Mouse (Mus musculus): ENCODE data around the gene Epx. TPM values are rescaled to one million over a fixed set of nuclear protein-coding genes. Genes with fewer than 3 reads are reported as not detected.
"Not testable (repeated sequence)": the region's sequence is repeated elsewhere in the genome, so short reads cannot be mapped to it uniquely, and the experiment has no call there.

The Epx gene
- total RNA-seq (2015) (2.9 and 6.0 TPM in 2 replicates), total RNA-seq (2017) (16.3 and 19.6 TPM in 2 replicates)

GRCm38 (mm10) chr11:87875436-87875835, at the start of gene Epx:
Gene Epx, minus strand, starts transcription at chr11:87875536.
- ATAC-seq (ENCODE audit: poor library complexity, severe bottlenecking), result no peak

DNA sequence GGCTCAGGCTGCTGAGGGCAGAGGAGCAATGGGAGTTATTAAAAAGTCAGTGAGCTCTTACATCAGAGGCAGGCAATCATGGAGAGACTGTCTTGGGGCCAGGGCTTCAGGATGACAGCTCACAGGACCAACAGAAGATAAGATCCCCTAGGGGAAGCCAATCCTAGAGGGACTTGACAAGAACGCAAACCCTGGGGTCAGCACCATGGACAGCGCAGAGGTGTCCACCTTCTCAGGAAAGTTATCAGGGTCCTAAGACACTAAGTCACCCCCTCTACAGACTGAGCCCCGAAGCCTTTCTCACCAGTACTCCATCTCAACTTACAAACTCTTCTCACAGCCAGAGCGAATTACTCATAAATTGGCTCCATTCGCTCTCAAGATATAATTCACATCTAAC, 45.6 kb upstream of the Epx start, which contains the start of gene Olfr464:
Olfr464 (minus strand) TSS at position 2 of the 400 bp plus-strand sequence.
- no peak for ATAC-seq (ENCODE audit: poor library complexity, severe bottlenecking)

GRCm38 (mm10) chr11:87920301-87920700, 45.0 kb upstream of the Epx start:
- no peak for ATAC-seq (ENCODE audit: poor library complexity, severe bottlenecking)

- no peak for ATAC-seq (ENCODE audit: poor library complexity, severe bottlenecking)
These were observed 40.7 kb upstream of the Epx start for GRCm38 (mm10) chr11:87916005-87916404.

- no peak for ATAC-seq (ENCODE audit: poor library complexity, severe bottlenecking)
These were observed 29.0 kb upstream of the Epx start for GRCm38 (mm10) chr11:87904331-87904730.

- ATAC-seq (ENCODE audit: poor library complexity, severe bottlenecking), result no peak
These were observed 22.0 kb upstream of the Epx start, which contains the start of gene Olfr463 for GRCm38 (mm10) chr11:87897287-87897686. Gene Olfr463, minus strand, starts transcription at chr11:87897387.

GRCm38 (mm10) chr11:87892168-87892567, 16.8 kb upstream of the Epx start, which contains the start of gene Olfr462:
Gene Olfr462, minus strand, starts transcription at chr11:87892268.
- no peak for ATAC-seq (ENCODE audit: poor library complexity, severe bottlenecking)

DNA sequence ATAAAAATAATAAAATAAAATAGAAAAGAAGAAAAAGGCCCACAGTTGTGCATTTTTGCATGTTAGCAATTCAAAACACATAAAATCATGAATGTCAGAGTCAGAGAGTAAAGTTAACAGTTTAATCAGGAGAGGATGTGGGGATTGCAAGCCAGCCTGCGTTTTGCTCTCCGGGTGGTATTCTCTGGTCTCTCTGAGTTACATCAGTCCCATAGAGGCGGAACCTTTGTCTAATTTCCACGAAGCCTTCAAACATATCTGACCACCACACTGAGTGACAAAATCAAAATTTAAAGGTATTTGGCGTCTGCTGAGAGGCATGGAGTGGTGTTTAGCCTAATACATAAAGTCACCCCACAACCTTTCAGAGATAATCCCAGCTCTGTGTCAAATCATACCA, 9.5 kb upstream of the Epx start:
- no peak for ATAC-seq (ENCODE audit: poor library complexity, severe bottlenecking)

DNA sequence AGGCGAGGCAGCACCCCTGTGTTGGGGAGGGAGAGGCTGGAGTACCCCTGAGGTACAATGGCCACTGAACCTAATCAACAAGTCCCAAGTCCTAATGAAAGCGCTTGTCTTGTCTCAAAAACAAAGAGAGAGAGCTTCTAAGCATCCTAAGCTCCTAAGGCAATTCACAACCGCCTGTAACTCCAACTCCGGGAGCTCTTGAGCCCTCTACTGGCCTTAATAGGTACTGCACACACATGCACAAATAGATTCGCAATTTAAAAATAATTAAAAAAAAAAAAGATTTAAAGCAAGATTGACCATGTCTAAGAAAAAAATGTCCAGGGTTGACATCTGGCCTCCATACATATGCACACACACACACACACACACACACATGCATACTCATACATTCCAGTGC, 8.2 kb upstream of the Epx start:
- ATAC-seq (ENCODE audit: poor library complexity, severe bottlenecking), result peak; percentile 50; the same call in 1 of the 2 replicates

DNA sequence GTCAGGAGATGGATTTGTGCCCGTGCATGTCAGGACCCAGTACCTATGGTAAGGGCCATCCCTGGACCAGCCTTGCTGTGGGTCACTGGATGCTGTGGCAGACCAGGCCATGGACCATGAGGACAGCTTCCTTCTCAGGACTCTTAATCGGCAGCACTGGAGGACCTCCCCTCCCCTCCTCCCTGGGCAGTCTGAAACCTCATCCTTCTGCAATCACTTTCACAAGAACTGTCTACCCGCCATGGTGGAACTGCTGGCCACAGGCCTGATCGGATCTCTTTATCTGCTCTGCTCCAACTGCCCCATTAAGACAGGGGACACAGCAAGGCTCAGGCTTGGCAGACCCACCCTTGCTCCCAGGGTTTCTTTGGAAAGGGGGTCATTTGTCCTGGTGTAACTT, 6.4 kb upstream of the Epx start:
- ATAC-seq (ENCODE audit: poor library complexity, severe bottlenecking), result peak; percentile 75

GRCm38 (mm10) chr11:87879826-87880225, 4.5 kb upstream of the Epx start:
- no peak for ATAC-seq (ENCODE audit: poor library complexity, severe bottlenecking)

DNA sequence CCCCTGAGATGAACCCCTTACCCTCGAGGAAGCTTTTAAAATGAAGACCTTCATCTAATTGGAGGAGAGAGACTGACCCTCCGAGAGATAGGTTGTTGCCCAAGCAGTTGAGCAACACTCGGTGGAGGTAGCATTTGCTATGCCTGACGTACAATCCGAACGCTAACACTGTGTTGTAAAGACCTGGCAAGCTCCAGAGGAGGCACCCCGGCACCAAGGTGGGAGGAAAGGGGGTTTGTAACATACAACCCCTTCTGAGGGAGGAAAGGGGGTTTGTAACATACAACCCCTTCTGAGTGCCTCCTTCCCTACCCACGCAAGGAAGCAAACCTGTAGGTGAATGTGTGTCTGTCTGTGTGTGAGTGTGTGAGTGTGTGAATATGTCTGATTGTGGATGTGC, 3.6 kb downstream of the Epx start:
- ATAC-seq (ENCODE audit: poor library complexity, severe bottlenecking), result no peak

GRCm38 (mm10) chr11:87870096-87870495, 5.2 kb downstream of the Epx start:
- no peak for ATAC-seq (ENCODE audit: poor library complexity, severe bottlenecking)

DNA sequence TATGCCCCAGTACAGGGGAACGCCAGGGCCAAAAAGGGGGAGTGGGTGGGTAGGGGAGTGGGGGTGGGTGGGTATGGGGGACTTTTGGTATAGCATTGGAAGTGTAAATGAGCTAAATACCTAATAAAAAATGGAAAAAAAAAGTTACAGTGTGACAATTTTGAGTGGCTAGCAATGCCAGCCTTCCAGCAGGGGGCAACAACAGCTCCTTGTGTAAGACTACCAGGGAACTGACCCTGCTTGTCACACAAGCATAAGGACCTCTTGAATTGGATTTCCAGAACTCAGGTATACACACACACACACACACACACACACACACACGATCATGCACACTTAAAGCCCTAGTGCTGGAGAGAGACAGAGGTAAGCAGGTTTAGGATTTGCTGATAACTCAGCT, 8.4 kb downstream of the Epx start:
- ATAC-seq (ENCODE audit: poor library complexity, severe bottlenecking), result not testable (repeated sequence)

- no peak for ATAC-seq (ENCODE audit: poor library complexity, severe bottlenecking)
These were observed 12.5 kb downstream of the Epx start for GRCm38 (mm10) chr11:87862805-87863204.

GRCm38 (mm10) chr11:87860426-87860825, 14.9 kb downstream of the Epx start:
- no peak for ATAC-seq (ENCODE audit: poor library complexity, severe bottlenecking)

DNA sequence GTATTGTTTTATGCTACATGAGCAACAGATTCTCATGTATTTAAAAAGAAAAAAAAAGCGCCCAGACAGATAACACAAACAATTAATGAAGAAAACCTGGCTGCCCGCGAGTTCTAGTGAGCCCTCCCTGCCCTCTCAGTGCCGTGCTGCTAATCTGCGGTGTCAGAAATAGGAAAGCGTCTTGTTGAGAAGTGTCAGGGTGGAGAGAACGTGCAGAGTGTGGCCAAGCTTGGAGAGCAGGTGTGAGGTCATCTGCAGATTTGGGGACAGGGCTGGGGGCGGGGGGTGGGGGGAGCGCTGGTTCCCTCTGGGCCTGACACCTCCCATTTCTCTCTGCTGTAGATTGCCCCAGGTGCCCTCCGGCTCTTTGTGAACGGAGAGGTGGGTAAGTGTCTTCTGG, 16.1 kb downstream of the Epx start:
- ATAC-seq (ENCODE audit: poor library complexity, severe bottlenecking), result no peak

- no peak for ATAC-seq (ENCODE audit: poor library complexity, severe bottlenecking)
These were observed 20.8 kb downstream of the Epx start for GRCm38 (mm10) chr11:87854550-87854949.

- ATAC-seq (ENCODE audit: poor library complexity, severe bottlenecking), result no peak
These were observed 21.8 kb downstream of the Epx start for GRCm38 (mm10) chr11:87853597-87853954.

DNA sequence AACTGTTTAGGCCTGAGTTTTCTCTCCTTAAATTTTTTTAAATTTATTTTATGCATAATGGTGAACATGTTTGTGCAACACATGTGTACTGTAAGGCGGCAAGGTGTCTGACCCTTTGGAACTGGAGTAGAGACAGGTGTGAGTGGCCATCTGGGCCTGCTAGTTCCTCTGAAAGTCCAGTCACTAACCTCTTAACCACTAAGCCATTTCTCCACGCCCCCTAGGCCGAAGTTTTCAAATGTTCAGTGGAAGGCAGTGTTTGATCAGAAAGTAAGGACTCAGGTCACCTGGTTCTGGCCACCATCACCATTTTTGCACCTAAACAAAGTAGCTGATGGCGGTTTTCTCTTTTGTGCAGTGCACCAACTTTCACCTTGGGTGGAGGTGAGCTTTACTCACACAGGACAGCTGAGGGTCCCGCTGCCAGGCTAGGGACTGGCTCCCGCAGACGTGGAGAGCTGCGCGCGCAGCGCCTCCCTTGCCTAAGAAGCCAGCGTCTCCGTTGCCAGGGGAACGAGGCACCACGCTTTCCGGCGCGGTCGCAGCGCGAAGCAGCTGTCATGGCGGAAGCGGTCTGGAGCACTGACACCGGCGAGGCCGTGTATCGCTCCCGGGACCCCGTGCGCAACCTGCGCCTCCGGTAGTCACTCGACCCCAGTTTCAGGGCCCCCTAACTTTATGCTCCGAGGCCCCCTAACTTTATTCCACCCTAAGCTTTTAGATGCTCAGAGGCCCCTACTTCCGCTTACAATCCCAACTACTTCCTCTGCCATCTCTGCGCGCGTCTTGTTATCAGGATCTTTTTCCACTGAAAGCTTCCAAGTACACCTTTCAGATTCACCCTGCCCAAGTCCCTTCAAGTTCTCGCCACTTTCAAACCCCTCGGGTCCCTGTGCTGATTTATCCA, 22.4 kb downstream of the Epx start, which contains the start of gene Mks1:
Mks1 (plus strand) TSS at position 526 of the 907 bp plus-strand sequence.
- ATAC-seq (ENCODE audit: poor library complexity, severe bottlenecking), result peak; percentile 99

GRCm38 (mm10) chr11:87847884-87848283, 27.5 kb downstream of the Epx start:
- no peak for ATAC-seq (ENCODE audit: poor library complexity, severe bottlenecking)

DNA sequence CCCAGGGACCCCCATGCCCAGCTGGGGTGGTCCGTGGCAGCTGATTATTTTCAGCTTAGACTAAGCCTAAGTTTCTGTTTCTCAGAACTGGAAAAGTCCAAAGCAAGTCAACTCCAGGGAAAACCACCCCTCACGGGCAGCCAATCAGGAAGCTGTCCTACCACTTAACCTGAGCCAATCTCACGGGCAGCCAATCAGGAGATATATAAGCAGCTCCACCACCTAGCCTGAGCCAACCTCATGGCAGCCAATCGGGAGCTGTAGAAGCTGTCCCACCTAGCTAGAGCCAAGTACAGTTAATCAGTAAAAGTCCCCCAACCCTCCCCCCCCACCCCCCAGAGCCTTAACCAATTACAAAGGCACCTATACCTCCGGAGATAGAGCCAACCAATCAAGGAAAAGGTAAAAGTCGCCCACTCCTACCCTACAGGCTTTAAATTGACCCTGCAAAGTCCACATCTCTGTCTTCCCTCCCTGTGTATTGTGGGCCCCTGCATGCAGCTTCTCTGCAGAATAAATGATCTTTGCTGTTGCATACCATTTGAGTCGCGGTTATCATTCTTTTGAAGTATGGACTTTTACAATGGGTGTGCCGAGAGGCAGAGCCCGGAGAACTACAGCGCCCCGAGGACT, 28.3 kb downstream of the Epx start:
- ATAC-seq (ENCODE audit: poor library complexity, severe bottlenecking), result no peak
